Mouse (Mus musculus): Measurements from ENCODE around the gene Anpep. TPM values are rescaled to one million over a fixed set of nuclear protein-coding genes. Genes with fewer than 3 reads are reported as not detected.

Gene Anpep
- polyA plus RNA-seq, 1 experiment from 2014 or later: 4.1 TPM

- ATAC-seq (ENCODE audit: low FRiP score, low TSS enrichment) (no peak), DNase-seq (no peak)
- no peaks in the 10 kb centered on the region for H3K9me3 ChIP-seq (ENCODE audit: control insufficient read depth, low read length)
- H3K36me3 ChIP-seq (ENCODE audit: control insufficient read depth, insufficient read depth, low read length): peaks cover 58% of the 10 kb centered on the region
- H3K9ac ChIP-seq (replicated peaks; ENCODE audit: low read length): no peak overlapping the region
- whole genome bisulfite sequencing: 91% methylated on average over 15 of the region's 15 CpGs
- no peak overlapping the region for H3K4me3 ChIP-seq (replicated peaks; ENCODE audit: low read depth, low read length)
- no peak overlapping the region for H3K4me2 ChIP-seq (ENCODE audit: low read length)
- no peaks in the 10 kb centered on the region for H3K4me1 ChIP-seq (ENCODE audit: control insufficient read depth, insufficient read depth, low read length)
- no peaks in the 10 kb centered on the region for H3K27me3 ChIP-seq (ENCODE audit: control insufficient read depth, insufficient read depth, low read length)
- H3K27ac ChIP-seq (replicated peaks; ENCODE audit: low read depth, low read length): no peak overlapping the region
Measured at GRCm38 (mm10) chr7:79890436-79891221, 29.8 kb upstream of the Anpep start.

DNA sequence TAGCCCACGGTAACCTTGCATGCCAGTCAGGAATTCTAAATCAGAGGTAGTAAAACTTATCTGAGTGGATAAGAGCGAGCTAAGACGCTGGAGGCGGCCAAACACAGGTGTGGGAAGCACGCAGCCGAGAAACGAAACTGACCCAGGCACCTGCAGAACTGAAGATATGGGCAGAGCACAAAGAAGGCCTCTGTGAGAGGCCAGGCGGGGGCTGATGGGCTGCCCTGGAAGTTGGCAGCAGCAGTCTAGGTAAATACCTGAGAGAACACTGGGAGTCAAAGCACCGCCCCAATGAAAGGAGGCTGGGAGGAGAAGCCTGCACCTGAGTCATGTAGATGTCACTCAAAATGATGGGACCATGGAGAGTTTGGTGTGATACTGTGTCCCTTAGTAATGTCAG is 27.7 kb upstream of the Anpep start:
- ATAC-seq (ENCODE audit: low FRiP score, low TSS enrichment): no peak
- H3K27me3 ChIP-seq (ENCODE audit: control insufficient read depth, insufficient read depth, low read length): no peaks in the 10 kb centered on the region
- no peaks in the 10 kb centered on the region for H3K9me3 ChIP-seq (ENCODE audit: control insufficient read depth, low read length)
- H3K9ac ChIP-seq (replicated peaks; ENCODE audit: low read length): no peak overlapping the region
- WGBS: 93% methylated on average over 9 of the region's 9 CpGs
- no peaks in the 10 kb centered on the region for H3K4me1 ChIP-seq (ENCODE audit: control insufficient read depth, insufficient read depth, low read length)
- no peak for DNase-seq
- no peak overlapping the region for H3K4me3 ChIP-seq (replicated peaks; ENCODE audit: low read depth, low read length)
- H3K4me2 ChIP-seq (ENCODE audit: low read length): no peak overlapping the region
- no peak overlapping the region for H3K27ac ChIP-seq (replicated peaks; ENCODE audit: low read depth, low read length)
- H3K36me3 ChIP-seq (ENCODE audit: control insufficient read depth, insufficient read depth, low read length): peaks cover 58% of the 10 kb centered on the region

GRCm38 (mm10) chr7:79883613-79884334 is 22.9 kb upstream of the Anpep start:
- Histone ChIP-seq H3K4me3 (replicated peaks; ENCODE audit: low read depth, low read length) (no peak overlapping the region), H3K9me3 (ENCODE audit: control insufficient read depth, low read length) (no peaks in the 10 kb centered on the region), H3K4me1 (ENCODE audit: control insufficient read depth, insufficient read depth, low read length) (no peaks in the 10 kb centered on the region), H3K9ac (replicated peaks; ENCODE audit: low read length) (no peak overlapping the region), H3K4me2 (ENCODE audit: low read length) (no peak overlapping the region), H3K27me3 (ENCODE audit: control insufficient read depth, insufficient read depth, low read length) (no peaks in the 10 kb centered on the region), H3K36me3 (ENCODE audit: control insufficient read depth, insufficient read depth, low read length) (peaks cover 73% of the 10 kb centered on the region), H3K27ac (replicated peaks; ENCODE audit: low read depth, low read length) (no peak overlapping the region)
- 93% methylated on average over 7 of the region's 7 CpGs for WGBS
- ATAC-seq (ENCODE audit: low FRiP score, low TSS enrichment) (no peak), DNase-seq (no peak)

DNA sequence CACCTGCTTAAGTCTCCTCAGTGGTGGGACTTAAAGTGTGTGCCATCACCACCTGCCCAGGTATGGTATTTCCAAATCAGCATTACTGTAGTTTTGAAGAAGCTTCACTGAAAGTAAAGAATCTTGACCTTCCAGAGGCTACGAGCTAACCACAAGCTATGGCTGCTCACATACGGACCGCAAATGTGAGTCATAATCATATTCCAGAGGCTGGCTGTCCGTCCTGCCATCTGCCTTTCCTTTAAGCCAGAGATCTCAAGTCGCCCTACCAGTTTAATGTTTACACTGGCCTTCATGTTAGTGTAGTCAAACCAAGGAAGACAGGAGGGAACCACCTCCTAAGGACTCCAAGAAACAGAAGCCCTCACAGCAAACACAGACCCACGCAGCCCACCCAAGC is 21.0 kb upstream of the Anpep start:
- Histone ChIP-seq H3K27ac (replicated peaks; ENCODE audit: low read depth, low read length) (no peak overlapping the region), H3K36me3 (ENCODE audit: control insufficient read depth, insufficient read depth, low read length) (peaks cover 75% of the 10 kb centered on the region), H3K27me3 (ENCODE audit: control insufficient read depth, insufficient read depth, low read length) (no peaks in the 10 kb centered on the region), H3K4me3 (replicated peaks; ENCODE audit: low read depth, low read length) (no peak overlapping the region), H3K9me3 (ENCODE audit: control insufficient read depth, low read length) (no peaks in the 10 kb centered on the region), H3K4me1 (ENCODE audit: control insufficient read depth, insufficient read depth, low read length) (no peaks in the 10 kb centered on the region), H3K4me2 (ENCODE audit: low read length) (no peak overlapping the region), H3K9ac (replicated peaks; ENCODE audit: low read length) (no peak overlapping the region)
- DNase-seq (no peak), ATAC-seq (ENCODE audit: low FRiP score, low TSS enrichment) (no peak)
- 97% methylated on average over 6 of the region's 6 CpGs for WGBS

GRCm38 (mm10) chr7:79880998-79881397 is 20.1 kb upstream of the Anpep start:
- Histone ChIP-seq H3K27me3 (ENCODE audit: control insufficient read depth, insufficient read depth, low read length) (no peaks in the 10 kb centered on the region), H3K4me2 (ENCODE audit: low read length) (no peak overlapping the region), H3K36me3 (ENCODE audit: control insufficient read depth, insufficient read depth, low read length) (peaks cover 74% of the 10 kb centered on the region), H3K4me1 (ENCODE audit: control insufficient read depth, insufficient read depth, low read length) (no peaks in the 10 kb centered on the region), H3K9me3 (ENCODE audit: control insufficient read depth, low read length) (no peaks in the 10 kb centered on the region), H3K9ac (replicated peaks; ENCODE audit: low read length) (no peak overlapping the region), H3K27ac (replicated peaks; ENCODE audit: low read depth, low read length) (no peak overlapping the region), H3K4me3 (replicated peaks; ENCODE audit: low read depth, low read length) (no peak overlapping the region)
- WGBS: 54% methylated on average over 3 of the region's 3 CpGs
- ATAC-seq (ENCODE audit: low FRiP score, low TSS enrichment) (no peak), DNase-seq (no peak)

DNA sequence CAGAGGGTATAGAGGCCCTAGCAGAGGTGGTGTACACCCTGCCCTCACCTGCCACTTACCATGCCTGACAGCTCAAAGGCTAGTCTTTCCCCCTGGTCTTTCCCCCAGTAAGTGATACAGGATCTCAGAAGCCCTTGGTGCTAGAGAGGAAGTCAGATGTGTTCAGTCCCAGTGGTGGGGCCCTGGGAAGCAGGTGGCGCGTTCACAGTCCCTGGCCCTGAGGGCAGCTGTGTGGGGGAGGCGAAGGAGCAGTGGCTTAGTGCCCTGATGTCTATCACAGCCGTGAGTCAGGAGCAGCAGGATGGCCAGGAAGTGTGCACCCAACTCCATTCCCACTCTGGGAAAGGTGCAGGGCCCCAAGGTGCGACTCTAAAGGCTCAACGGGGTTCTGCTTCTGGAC is 19.2 kb upstream of the Anpep start:
- 93% methylated on average over 6 of the region's 6 CpGs for WGBS
- no peaks in the 10 kb centered on the region for H3K4me1 ChIP-seq (ENCODE audit: control insufficient read depth, insufficient read depth, low read length)
- no peak for DNase-seq
- no peak overlapping the region for H3K9ac ChIP-seq (replicated peaks; ENCODE audit: low read length)
- no peaks in the 10 kb centered on the region for H3K9me3 ChIP-seq (ENCODE audit: control insufficient read depth, low read length)
- H3K36me3 ChIP-seq (ENCODE audit: control insufficient read depth, insufficient read depth, low read length): peaks cover 65% of the 10 kb centered on the region
- no peak overlapping the region for H3K4me3 ChIP-seq (replicated peaks; ENCODE audit: low read depth, low read length)
- no peak overlapping the region for H3K4me2 ChIP-seq (ENCODE audit: low read length)
- no peak overlapping the region for H3K27ac ChIP-seq (replicated peaks; ENCODE audit: low read depth, low read length)
- no peaks in the 10 kb centered on the region for H3K27me3 ChIP-seq (ENCODE audit: control insufficient read depth, insufficient read depth, low read length)
- no peak for ATAC-seq (ENCODE audit: low FRiP score, low TSS enrichment)

GRCm38 (mm10) chr7:79878455-79879025 is 17.7 kb upstream of the Anpep start:
- H3K9ac ChIP-seq (replicated peaks; ENCODE audit: low read length): no peak overlapping the region
- no peaks in the 10 kb centered on the region for H3K9me3 ChIP-seq (ENCODE audit: control insufficient read depth, low read length)
- no peak for ATAC-seq (ENCODE audit: low FRiP score, low TSS enrichment)
- H3K27me3 ChIP-seq (ENCODE audit: control insufficient read depth, insufficient read depth, low read length): no peaks in the 10 kb centered on the region
- no peak overlapping the region for H3K4me2 ChIP-seq (ENCODE audit: low read length)
- 93% methylated on average over 2 of the region's 2 CpGs for WGBS
- no peaks in the 10 kb centered on the region for H3K4me1 ChIP-seq (ENCODE audit: control insufficient read depth, insufficient read depth, low read length)
- no peak for DNase-seq
- no peak overlapping the region for H3K4me3 ChIP-seq (replicated peaks; ENCODE audit: low read depth, low read length)
- peaks cover 57% of the 10 kb centered on the region for H3K36me3 ChIP-seq (ENCODE audit: control insufficient read depth, insufficient read depth, low read length)
- no peak overlapping the region for H3K27ac ChIP-seq (replicated peaks; ENCODE audit: low read depth, low read length)

DNA sequence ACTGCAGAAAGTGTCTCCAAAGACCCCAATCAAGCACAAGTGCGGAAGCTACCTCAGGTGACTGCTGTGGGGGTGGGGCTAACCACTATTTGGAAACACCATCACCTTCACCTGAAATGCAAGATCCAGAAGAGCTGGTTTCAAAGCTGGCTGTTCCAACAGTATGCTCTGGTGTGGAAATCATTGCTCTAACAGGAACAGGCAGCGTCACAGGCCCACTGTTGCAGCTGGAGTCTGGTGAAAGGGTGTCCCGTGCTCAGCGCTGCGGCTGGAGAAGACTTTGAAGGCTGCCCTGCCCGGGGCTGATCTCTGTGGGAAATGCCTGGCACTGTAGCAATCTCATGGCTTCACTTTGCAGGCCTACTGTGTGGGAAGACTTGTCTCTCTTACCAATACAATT is 12.5 kb upstream of the Anpep start:
- H3K27ac ChIP-seq (replicated peaks; ENCODE audit: low read depth, low read length): no peak overlapping the region
- DNase-seq (no peak), ATAC-seq (ENCODE audit: low FRiP score, low TSS enrichment) (no peak)
- H3K36me3 ChIP-seq (ENCODE audit: control insufficient read depth, insufficient read depth, low read length): peaks cover 8% of the 10 kb centered on the region; the same call in 1 of the 2 replicates
- H3K27me3 ChIP-seq (ENCODE audit: control insufficient read depth, insufficient read depth, low read length): no peaks in the 10 kb centered on the region
- 87% methylated on average over 6 of the region's 6 CpGs for WGBS
- H3K4me2 ChIP-seq (ENCODE audit: low read length): no peak overlapping the region
- no peak overlapping the region for H3K4me3 ChIP-seq (replicated peaks; ENCODE audit: low read depth, low read length)
- H3K9me3 ChIP-seq (ENCODE audit: control insufficient read depth, low read length): no peaks in the 10 kb centered on the region
- no peak overlapping the region for H3K9ac ChIP-seq (replicated peaks; ENCODE audit: low read length)
- no peaks in the 10 kb centered on the region for H3K4me1 ChIP-seq (ENCODE audit: control insufficient read depth, insufficient read depth, low read length)

Data from midbrain, embryonic 14.5 days (tissue).